Mouse (Mus musculus) midbrain, embryonic 12.5 days (tissue): ENCODE results near the gene Tmem208. TPM values are rescaled to one million over a fixed set of nuclear protein-coding genes. Genes with fewer than 3 reads are reported as not detected.

Experiments used
- ATAC-seq: fragments of 200-750 bp; cut with Nextera tagmentation; 2 replicates; pipeline ENCODE4 v1.8.0; 2017; ENCODE audit warnings: low read depth, moderate TSS enrichment, moderate library complexity; ENCODE audit not compliant: low FRiP score
- H3K27ac ChIP-seq: fragments of 300-500 bp; sonication (generic); replicated peaks from 2 replicates; pipeline ENCODE4 v1.5.1; 2016; ENCODE audit warnings: mild to moderate bottlenecking
- H3K27me3 ChIP-seq: fragments of 300-500 bp; sonication (generic); 2 replicates; pipeline ENCODE4 v1.6.1; 2016; ENCODE audit warnings: mild to moderate bottlenecking
- H3K36me3 ChIP-seq: fragments of 300-500 bp; sonication (generic); 2 replicates; pipeline ENCODE4 v1.6.1; 2016
- H3K4me1 ChIP-seq: fragments of 300-500 bp; sonication (generic); 2 replicates; pipeline ENCODE4 v1.6.1; 2016
- H3K4me2 ChIP-seq: fragments of 300-500 bp; sonication (generic); replicated peaks from 2 replicates; pipeline ENCODE4 v1.6.1; 2016; ENCODE audit warnings: mild to moderate bottlenecking, moderate library complexity
- H3K4me3 ChIP-seq: fragments of 300-500 bp; sonication (generic); 2 replicates; pipeline ENCODE4 v1.5.1; 2016; ENCODE audit warnings: mild to moderate bottlenecking
- H3K9ac ChIP-seq: fragments of 300-500 bp; sonication (generic); replicated peaks from 2 replicates; pipeline ENCODE4 v1.6.1; 2016; ENCODE audit warnings: mild to moderate bottlenecking, moderate library complexity
- H3K9me3 ChIP-seq: fragments of 300-500 bp; sonication (generic); 2 replicates; pipeline ENCODE4 v1.6.1; 2016; ENCODE audit warnings: mild to moderate bottlenecking
- WGBS: fragments of 180-500 bp; shearing (Covaris S2); methylation state at CpG from one replicate; pipeline ENCODE4 v1.1.7; 2016; 5-methylcytosine and 5-hydroxymethylcytosine counted together
- polyA plus RNA-seq: library from polyadenylated mRNA; unstranded; fragments of >200 nt; fragmentation: Nextera tagmentation; extraction: Ambion mirVana; gene quantifications from 2 replicates; pipeline ENCODE4 v1.2.1, GENCODE M21; 2016

Gene Tmem208
- polyA plus RNA-seq, 1 experiment from 2014 or later: 93.7 TPM

DNA sequence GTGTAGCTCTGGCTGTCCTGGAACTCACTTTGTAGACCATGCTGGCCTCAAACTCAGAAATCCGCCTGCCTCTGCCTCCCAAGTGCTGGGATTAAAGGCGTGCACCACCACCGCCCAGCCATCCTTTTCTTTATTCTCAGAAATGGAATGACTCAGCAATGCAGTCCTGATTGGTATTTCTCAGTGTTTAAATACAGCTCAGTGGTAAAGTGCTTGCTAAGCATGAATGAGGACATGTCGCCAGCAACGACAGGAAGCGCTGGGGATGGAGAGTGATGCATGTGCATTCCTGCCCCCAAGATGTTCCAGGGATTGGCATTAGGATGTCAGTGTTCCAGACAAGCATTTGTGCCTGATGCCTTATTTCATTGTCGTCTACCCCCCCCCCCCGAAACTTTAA is 22.8 kb upstream of the Tmem208 start:
- Histone ChIP-seq H3K27ac (no peak overlapping the region), H3K36me3 (peaks cover 76% of the 10 kb centered on the region), H3K9me3 (no peaks in the 10 kb centered on the region), H3K4me2 (no peak overlapping the region), H3K9ac (no peak overlapping the region), H3K4me3 (no peak overlapping the region), H3K27me3 (no peaks in the 10 kb centered on the region), H3K4me1 (peaks cover 19% of the 10 kb centered on the region)
- 83% methylated on average over 8 of the region's 8 CpGs for WGBS
- no peak for ATAC-seq

DNA sequence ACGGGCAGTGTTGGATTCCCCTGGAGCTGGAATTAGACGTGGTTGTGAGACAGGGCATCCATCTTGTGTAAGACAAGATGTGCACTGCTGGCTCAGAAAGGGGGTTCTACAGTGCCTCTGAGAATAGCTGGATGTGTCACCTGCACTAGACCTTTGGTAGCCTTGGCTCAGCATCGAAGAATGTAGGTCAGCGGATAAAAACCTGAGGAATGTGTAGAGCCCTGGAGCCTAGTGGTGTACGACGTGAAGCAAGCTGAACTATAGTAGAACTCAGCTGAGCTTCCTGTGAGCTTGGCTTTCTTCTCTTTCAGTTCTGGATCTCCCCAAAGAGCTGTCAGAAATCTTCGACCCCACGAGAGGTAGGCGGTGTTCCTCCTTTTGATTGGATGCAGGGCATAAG is 22.3 kb upstream of the Tmem208 start:
- no peak for ATAC-seq
- no peak overlapping the region for H3K4me2 ChIP-seq
- H3K36me3 ChIP-seq: peaks cover 79% of the 10 kb centered on the region
- WGBS: 90% methylated on average over 9 of the region's 9 CpGs
- H3K4me3 ChIP-seq: no peak overlapping the region
- no peak overlapping the region for H3K9ac ChIP-seq
- H3K27ac ChIP-seq: no peak overlapping the region
- H3K27me3 ChIP-seq: no peaks in the 10 kb centered on the region
- no peaks in the 10 kb centered on the region for H3K9me3 ChIP-seq
- peaks cover 14% of the 10 kb centered on the region for H3K4me1 ChIP-seq

DNA sequence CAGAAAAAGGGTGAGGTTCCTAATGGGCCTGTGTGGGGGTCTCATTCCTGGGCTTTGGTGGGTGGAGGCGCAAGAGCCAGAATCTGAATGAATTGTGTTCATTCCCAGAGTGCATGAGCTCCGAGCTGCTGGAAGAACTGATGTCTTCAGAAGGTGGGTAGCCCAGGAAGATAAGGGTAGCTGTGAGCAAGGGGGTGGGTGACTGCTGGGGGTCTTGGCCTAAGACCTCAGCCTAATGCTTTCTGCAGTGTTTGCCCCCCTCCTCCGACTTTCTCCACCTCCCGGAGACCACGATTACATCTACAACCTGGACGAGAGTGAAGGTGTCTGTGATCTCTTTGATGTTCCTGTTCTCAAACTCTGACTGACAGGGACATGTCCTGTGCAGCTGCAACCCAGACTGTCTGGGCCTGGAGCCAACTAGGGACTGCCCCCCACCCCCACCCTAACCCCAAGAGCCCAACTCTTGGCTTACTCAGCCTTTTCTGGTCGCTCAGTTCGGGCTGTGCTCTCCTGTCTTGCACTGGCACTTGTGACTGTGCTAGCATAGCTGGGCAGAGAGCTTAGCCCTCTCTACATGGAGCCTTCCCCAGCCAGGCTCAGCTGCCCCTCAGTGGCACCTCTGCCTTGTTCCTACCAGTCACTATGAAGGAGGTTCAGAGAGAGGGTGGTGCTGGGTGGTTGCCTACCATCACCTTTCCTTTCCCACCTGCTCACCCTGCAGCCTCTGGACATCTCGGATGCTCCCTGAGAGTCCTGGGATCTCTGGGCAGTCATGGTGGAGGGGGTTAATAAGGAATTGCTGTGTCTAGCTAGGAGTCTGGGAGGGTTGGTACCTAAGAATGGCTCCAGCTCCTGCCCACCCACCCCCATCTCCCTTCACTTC is 21.6 kb upstream of the Tmem208 start:
- Histone ChIP-seq H3K27ac (no peak overlapping the region), H3K4me1 (peaks cover 12% of the 10 kb centered on the region), H3K9me3 (no peaks in the 10 kb centered on the region), H3K36me3 (peaks cover 82% of the 10 kb centered on the region), H3K4me3 (no peak overlapping the region), H3K4me2 (no peak overlapping the region), H3K9ac (no peak overlapping the region), H3K27me3 (no peaks in the 10 kb centered on the region)
- 79% methylated on average over 9 of the region's 9 CpGs for WGBS
- no peak; the same call in 1 of the 2 replicates for ATAC-seq

DNA sequence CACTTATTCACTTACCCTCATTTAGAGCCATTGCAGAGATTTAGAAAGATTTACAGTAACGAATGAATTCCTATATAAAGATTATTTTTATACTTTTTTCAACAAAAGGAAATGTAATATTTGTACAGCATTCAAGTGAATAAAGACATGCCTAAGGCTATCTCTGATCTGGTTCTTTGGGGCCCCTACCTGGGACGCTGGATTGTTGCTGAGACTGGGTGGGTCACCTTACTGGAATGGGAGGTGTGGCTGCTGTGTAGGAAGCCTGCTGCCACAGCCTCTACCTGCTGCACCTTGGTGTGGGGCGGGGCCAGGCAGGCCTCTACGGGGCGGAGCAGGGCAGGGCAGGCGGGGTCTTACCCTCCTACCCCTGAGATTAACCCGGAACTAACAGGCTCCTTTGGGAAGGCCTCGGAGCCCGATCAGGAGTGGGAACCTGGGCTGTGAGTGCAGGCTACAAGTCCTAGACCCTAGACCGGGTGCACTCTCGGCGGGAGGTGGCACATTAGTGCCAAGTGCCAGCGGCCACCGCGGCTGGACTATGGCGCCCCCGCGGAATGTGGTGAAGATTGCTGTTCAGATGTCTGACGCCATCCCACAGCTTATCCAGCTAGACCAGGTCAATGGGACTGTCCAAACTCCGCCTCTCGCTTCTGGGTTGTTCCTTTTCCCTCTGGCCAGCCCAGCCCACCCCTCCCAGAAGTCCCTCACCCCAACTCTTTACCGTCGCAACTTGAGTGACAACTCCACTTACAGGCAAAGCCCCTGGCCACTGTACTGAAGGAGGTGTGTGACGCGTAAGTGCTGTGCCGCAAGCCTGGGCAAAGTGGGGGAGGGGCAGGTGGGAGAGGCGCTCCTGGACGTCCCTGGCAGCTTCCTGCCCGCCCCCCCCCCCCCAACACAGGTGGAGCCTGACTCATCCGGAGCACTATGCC is 20.7 kb upstream of the Tmem208 start, which contains the start of gene Elmo3:
Gene Elmo3 (plus strand): TSS at position 391 of the 935 bp plus-strand sequence.
- Histone ChIP-seq H3K36me3 (peaks cover 78% of the 10 kb centered on the region), H3K4me3 (peak within 1 kb of the TSS; percentile 12; the same call in 1 of the 2 replicates)
- ATAC-seq: peak; percentile 39

DNA sequence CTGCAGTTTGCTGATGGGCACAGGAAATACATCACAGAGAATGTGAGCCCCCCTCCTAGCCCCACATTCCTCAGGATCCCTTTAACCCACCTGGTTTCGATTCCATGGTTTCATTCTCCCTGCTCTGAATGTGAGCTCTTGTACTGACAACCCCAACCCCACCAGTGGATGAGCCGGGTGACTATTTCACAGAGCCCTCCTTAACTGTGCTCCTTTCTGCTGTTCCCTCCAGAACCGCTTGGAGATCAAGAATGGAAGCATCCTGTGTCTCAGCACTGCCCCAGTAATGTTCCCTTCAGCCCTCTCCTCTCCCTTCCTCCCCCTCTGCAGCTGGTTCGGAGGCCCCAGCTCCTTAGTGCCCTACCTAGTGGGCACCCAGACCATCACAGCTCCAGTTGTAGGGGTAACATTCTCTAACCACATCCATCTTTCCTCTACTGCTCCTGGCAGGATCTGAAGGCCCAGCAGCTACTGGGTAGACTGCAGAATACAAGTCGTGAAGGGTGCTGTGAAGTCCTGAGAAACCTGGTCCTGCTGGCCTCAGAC is 19.9 kb upstream of the Tmem208 start:
- peaks cover 12% of the 10 kb centered on the region for H3K4me1 ChIP-seq
- peaks cover 71% of the 10 kb centered on the region for H3K36me3 ChIP-seq
- H3K9me3 ChIP-seq: no peaks in the 10 kb centered on the region
- peak; percentile 11; the same call in 1 of the 2 replicates for ATAC-seq
- H3K4me3 ChIP-seq: 0 out of 2 replicates have a peak overlapping the region, but pooled peaks have one; percentile 12
- H3K27me3 ChIP-seq: no peaks in the 10 kb centered on the region
- H3K9ac ChIP-seq: no peak overlapping the region
- peak overlapping the region; percentile 42 for H3K4me2 ChIP-seq
- H3K27ac ChIP-seq: peak overlapping the region; percentile 46; the same call in 1 of the 2 replicates
- 61% methylated on average over 5 of the region's 5 CpGs for WGBS

More for the DNA sequence above, 20.7 kb upstream of the Tmem208 start, which contains the start of gene Elmo3:
- Histone ChIP-seq H3K27me3 (no peaks in the 10 kb centered on the region), H3K4me1 (peaks cover 12% of the 10 kb centered on the region), H3K27ac (peak within 1 kb of the TSS; percentile 46; the same call in 1 of the 2 replicates), H3K9me3 (no peaks in the 10 kb centered on the region), H3K4me2 (peak within 1 kb of the TSS; percentile 42), H3K9ac (peak within 1 kb of the TSS; percentile 37)
- 10% methylated on average over 27 of the region's 30 CpGs for WGBS

DNA sequence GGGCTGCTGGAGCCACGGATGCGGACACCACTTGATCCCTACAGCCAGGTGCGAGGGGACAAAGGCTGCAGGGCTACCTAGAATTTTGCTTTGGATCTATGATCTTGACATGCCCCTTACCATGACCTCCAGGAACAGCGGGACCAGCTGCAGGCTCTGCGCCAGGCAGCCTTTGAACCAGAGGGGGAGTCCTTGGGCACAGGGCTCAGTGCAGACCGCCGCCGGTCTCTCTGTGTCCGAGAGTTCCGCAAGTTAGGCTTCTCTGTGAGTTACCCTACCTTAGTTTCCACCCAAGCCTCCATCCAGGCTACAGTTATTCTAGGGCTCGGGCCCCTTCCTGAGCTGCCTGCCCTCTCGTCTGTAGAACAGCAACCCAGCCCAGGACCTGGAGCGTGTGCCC is 18.5 kb upstream of the Tmem208 start:
- Histone ChIP-seq H3K4me3 (no peak overlapping the region), H3K27ac (no peak overlapping the region), H3K36me3 (peaks cover 63% of the 10 kb centered on the region), H3K4me2 (no peak overlapping the region), H3K4me1 (peaks cover 12% of the 10 kb centered on the region), H3K27me3 (no peaks in the 10 kb centered on the region), H3K9me3 (no peaks in the 10 kb centered on the region), H3K9ac (no peak overlapping the region)
- no peak for ATAC-seq
- 95% methylated on average over 13 of the region's 13 CpGs for WGBS

DNA sequence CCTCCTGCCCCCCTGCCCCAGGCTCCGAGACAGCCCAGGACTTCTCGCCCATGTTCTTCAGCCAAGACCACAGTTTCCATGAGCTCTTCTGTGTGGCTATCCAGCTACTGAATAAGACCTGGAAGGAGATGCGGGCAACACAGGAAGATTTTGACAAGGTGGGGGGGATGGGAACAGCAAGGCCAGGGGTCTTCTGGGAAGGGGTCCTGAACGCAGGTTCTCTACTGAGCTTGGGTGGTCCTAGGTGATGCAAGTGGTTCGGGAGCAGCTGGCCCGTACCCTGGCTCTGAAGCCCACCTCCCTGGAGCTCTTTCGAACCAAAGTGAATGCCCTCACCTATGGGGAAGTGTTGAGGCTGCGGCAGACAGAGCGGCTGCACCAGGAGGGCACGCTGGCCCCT is 17.7 kb upstream of the Tmem208 start:
- Histone ChIP-seq H3K9me3 (no peaks in the 10 kb centered on the region), H3K27ac (no peak overlapping the region), H3K9ac (no peak overlapping the region), H3K4me2 (no peak overlapping the region), H3K4me3 (no peak overlapping the region), H3K4me1 (peaks cover 12% of the 10 kb centered on the region), H3K27me3 (no peaks in the 10 kb centered on the region), H3K36me3 (peaks cover 64% of the 10 kb centered on the region)
- WGBS: 95% methylated on average over 10 of the region's 10 CpGs
- ATAC-seq: no peak

DNA sequence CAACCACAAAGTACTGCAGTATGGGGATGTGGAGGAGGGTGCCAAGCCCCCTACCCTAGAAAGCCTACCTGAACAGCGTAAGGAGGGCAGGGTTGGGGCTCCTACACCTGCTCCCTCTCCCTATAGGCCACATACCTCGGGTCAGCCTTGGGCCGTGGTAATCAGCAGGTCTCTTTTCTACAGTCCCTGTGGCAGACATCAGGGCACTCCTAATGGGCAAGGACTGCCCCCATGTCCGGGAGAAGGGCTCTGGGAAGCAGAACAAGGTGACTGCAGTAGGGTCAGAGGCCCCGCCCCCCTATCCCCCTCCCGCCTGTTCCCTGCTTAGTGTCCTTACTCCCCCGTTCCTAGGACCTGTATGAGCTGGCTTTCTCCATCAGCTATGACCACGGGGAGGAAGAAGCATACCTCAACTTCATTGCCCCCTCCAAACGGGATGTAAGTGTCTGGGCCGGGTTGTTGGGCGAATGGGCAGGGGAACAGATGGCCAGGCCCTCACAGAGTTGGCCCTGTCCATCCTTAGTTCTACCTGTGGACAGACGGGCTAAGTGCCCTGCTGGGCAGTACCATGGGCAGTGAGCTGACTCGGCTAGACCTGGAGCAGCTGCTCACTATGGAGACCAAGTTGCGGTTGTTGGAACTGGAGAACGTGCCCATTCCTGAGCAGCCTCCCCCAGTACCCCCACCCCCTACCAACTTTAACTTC is 16.9 kb upstream of the Tmem208 start:
- Histone ChIP-seq H3K36me3 (peaks cover 64% of the 10 kb centered on the region), H3K4me3 (no peak overlapping the region), H3K9ac (no peak overlapping the region), H3K4me2 (no peak overlapping the region), H3K4me1 (peaks cover 12% of the 10 kb centered on the region), H3K9me3 (no peaks in the 10 kb centered on the region), H3K27ac (no peak overlapping the region), H3K27me3 (no peaks in the 10 kb centered on the region)
- 82% methylated on average over 15 of the region's 15 CpGs for WGBS
- no peak for ATAC-seq

DNA sequence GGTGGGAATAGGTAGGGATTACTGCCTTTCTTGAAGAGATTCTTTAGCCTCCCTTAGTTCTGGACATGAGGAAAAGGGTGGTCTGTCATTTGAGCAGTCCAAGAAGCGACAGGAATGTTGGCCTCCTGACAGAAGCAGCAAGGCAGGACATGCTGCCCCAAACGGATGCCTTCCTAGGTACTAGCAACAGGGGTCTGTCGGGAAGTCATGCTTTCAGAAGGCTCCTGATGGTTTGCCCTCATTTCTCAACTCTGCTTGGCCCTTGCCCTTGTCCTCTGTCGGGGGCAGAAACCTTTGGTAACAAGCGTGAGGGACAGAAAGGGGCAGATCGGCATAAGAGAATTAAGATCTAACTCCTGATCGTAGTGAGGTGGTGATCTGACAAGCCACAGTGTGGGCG is 16.0 kb upstream of the Tmem208 start:
- no peak overlapping the region for H3K27ac ChIP-seq
- H3K9ac ChIP-seq: no peak overlapping the region
- H3K4me3 ChIP-seq: no peak overlapping the region
- H3K4me2 ChIP-seq: no peak overlapping the region
- peaks cover 66% of the 10 kb centered on the region for H3K36me3 ChIP-seq
- no peaks in the 10 kb centered on the region for H3K9me3 ChIP-seq
- WGBS: 87% methylated on average over 8 of the region's 8 CpGs
- H3K27me3 ChIP-seq: no peaks in the 10 kb centered on the region
- ATAC-seq: no peak
- H3K4me1 ChIP-seq: peaks cover 12% of the 10 kb centered on the region

DNA sequence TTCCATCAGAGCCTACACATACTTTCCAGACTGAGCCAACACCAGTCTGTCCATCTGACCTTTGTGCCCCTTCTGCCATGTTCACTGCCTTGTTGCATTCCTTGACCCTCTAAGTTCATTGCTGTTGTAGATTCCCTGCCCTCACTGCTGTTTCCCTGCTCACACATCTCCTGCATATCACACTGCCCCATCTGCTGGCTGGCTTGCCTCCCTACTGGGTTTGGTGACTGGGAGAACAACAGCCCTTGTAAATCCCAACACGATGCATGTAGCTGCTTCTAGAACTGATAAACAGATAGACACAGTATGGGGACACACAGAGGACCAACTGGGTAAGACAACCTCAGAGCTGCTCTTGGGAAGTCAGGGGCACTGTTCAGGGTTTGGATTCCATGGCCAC is 14.4 kb upstream of the Tmem208 start:
- no peak for ATAC-seq

DNA sequence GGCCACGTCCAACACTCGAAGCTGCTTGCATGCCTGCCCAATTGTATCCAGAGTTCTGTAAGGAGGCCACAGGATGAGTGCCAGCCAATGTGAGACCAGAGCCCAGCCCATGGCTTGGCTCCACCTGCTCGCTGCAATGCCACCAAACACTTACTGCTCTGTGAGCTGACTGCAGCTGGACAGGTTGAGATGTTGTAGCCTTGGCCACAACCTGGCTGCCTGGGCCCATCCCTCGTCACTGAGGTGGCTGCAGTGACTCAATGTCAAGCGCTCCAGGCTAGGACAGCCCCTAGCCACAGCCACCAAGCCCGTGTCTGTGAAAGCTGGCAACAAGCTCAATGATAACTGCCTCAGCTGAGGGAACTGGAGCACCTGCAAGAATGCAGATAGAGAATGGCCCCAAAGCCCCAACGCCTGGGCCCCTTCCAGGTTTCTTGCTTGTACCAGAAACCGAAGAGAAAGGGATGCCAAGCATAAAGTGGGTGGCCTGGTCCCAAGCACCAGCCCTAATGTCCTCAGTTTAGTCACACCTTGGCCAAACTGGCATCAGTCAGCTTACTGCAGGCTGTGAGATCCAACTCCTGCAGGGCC is 13.2 kb upstream of the Tmem208 start:
- no peak overlapping the region for H3K27ac ChIP-seq
- no peak overlapping the region for H3K4me2 ChIP-seq
- no peak overlapping the region for H3K9ac ChIP-seq
- WGBS: 88% methylated on average over 8 of the region's 8 CpGs
- no peaks in the 10 kb centered on the region for H3K27me3 ChIP-seq
- peaks cover 73% of the 10 kb centered on the region for H3K36me3 ChIP-seq
- H3K9me3 ChIP-seq: no peaks in the 10 kb centered on the region
- no peak overlapping the region for H3K4me3 ChIP-seq
- ATAC-seq: no peak
- no peaks in the 10 kb centered on the region for H3K4me1 ChIP-seq

More for the DNA sequence above, 14.4 kb upstream of the Tmem208 start:
- Histone ChIP-seq H3K27me3 (no peaks in the 10 kb centered on the region), H3K9me3 (no peaks in the 10 kb centered on the region), H3K36me3 (peaks cover 76% of the 10 kb centered on the region), H3K4me1 (no peaks in the 10 kb centered on the region), H3K4me2 (no peak overlapping the region), H3K27ac (no peak overlapping the region), H3K9ac (no peak overlapping the region), H3K4me3 (no peak overlapping the region)
- 85% methylated on average over 1 of the region's 1 CpGs for WGBS
